Mouse (Mus musculus): Measurements from ENCODE around the gene Tctn1. TPM values are rescaled to one million over a fixed set of nuclear protein-coding genes. Genes with fewer than 3 reads are reported as not detected.

The Tctn1 gene
- 30.3 and 30.6 TPM in 2 replicates for total RNA-seq (2014; rRNA removed)
- polyA plus RNA-seq (2015; fragmentation: Nextera tagmentation; extraction: Ambion mirVana), result 6.5 TPM in 2 replicates

- peak; percentile 98 for ATAC-seq
- 0 out of 2 replicates have a peak, but pooled peaks cover 2% of the 10 kb centered on the region for H3K36me3 ChIP-seq (ENCODE audit: insufficient read depth, low read length)
- no peaks in the 10 kb centered on the region; the same call in 1 of the 2 replicates for H3K4me1 ChIP-seq (ENCODE audit: insufficient read depth, low read length)
- no peak for TF ChIP-seq CTCF (IDR thresholded peaks at IDR 0.05; ENCODE audit: low read depth)
- H3K9ac ChIP-seq (replicated peaks; ENCODE audit: low read length), result peak within 1 kb of the TSS; percentile 84
- H3K4me3 ChIP-seq (ENCODE audit: low read length), result peak within 1 kb of the TSS; percentile 80
- H3K27ac ChIP-seq, result peak within 1 kb of the TSS; percentile 70
- 1% methylated on average over 49 of the region's 49 CpGs for WGBS
- peak; percentile 98 for DNase-seq (ENCODE audit: low spot score)
- H3K27me3 ChIP-seq (ENCODE audit: insufficient read depth, low read length), result no peaks in the 10 kb centered on the region
- peak within 1 kb of the TSS; percentile 85 for H3K4me2 ChIP-seq (ENCODE audit: low read depth, low read length)
- H3K9me3 ChIP-seq (ENCODE audit: low read length), result no peaks in the 10 kb centered on the region
Measured at GRCm38 (mm10) chr5:122263933-122264905, at the start of gene Tctn1. Gene Tctn1 (minus strand): TSS chr5:122264460.

- Histone ChIP-seq H3K9ac (replicated peaks; ENCODE audit: low read length) (no peak overlapping the region), H3K36me3 (ENCODE audit: insufficient read depth, low read length) (peaks cover 2% of the 10 kb centered on the region; the same call in 1 of the 2 replicates), H3K27ac (peak overlapping the region; percentile 6; the same call in 1 of the 2 replicates), H3K27me3 (ENCODE audit: insufficient read depth, low read length) (no peaks in the 10 kb centered on the region), H3K4me3 (ENCODE audit: low read length) (no peak overlapping the region), H3K4me1 (ENCODE audit: insufficient read depth, low read length) (peaks cover 8% of the 10 kb centered on the region), H3K9me3 (ENCODE audit: low read length) (no peaks in the 10 kb centered on the region), H3K4me2 (ENCODE audit: low read depth, low read length) (no peak overlapping the region)
- DNase-seq (ENCODE audit: low spot score) (no peak), ATAC-seq (no peak)
- 84% methylated on average over 17 of the region's 17 CpGs for WGBS
- no peak for TF ChIP-seq CTCF (IDR thresholded peaks at IDR 0.05; ENCODE audit: low read depth)
Measured at GRCm38 (mm10) chr5:122312942-122313684, 48.9 kb upstream of the Tctn1 start.

GRCm38 (mm10) chr5:122312346-122312745 is 48.1 kb upstream of the Tctn1 start:
- TF ChIP-seq CTCF (IDR thresholded peaks at IDR 0.05; ENCODE audit: low read depth), result no peak
- 77% methylated on average over 4 of the region's 4 CpGs for WGBS
- Histone ChIP-seq H3K27ac (peak overlapping the region; percentile 6; the same call in 1 of the 2 replicates), H3K9me3 (ENCODE audit: low read length) (no peaks in the 10 kb centered on the region), H3K36me3 (ENCODE audit: insufficient read depth, low read length) (peaks cover 5% of the 10 kb centered on the region; the same call in 1 of the 2 replicates), H3K27me3 (ENCODE audit: insufficient read depth, low read length) (no peaks in the 10 kb centered on the region), H3K4me2 (ENCODE audit: low read depth, low read length) (no peak overlapping the region), H3K4me3 (ENCODE audit: low read length) (no peak overlapping the region), H3K4me1 (ENCODE audit: insufficient read depth, low read length) (peaks cover 8% of the 10 kb centered on the region), H3K9ac (replicated peaks; ENCODE audit: low read length) (no peak overlapping the region)
- ATAC-seq (no peak), DNase-seq (ENCODE audit: low spot score) (no peak)

GRCm38 (mm10) chr5:122311692-122312091 is 47.4 kb upstream of the Tctn1 start:
- Histone ChIP-seq H3K27me3 (ENCODE audit: insufficient read depth, low read length) (no peaks in the 10 kb centered on the region), H3K4me3 (ENCODE audit: low read length) (no peak overlapping the region), H3K4me1 (ENCODE audit: insufficient read depth, low read length) (peaks cover 8% of the 10 kb centered on the region), H3K4me2 (ENCODE audit: low read depth, low read length) (no peak overlapping the region), H3K9me3 (ENCODE audit: low read length) (no peaks in the 10 kb centered on the region), H3K9ac (replicated peaks; ENCODE audit: low read length) (no peak overlapping the region), H3K27ac (no peak overlapping the region), H3K36me3 (ENCODE audit: insufficient read depth, low read length) (peaks cover 5% of the 10 kb centered on the region; the same call in 1 of the 2 replicates)
- no peak for ATAC-seq
- 54% methylated on average over 7 of the region's 7 CpGs for WGBS
- no peak for DNase-seq (ENCODE audit: low spot score)
- no peak for TF ChIP-seq CTCF (IDR thresholded peaks at IDR 0.05; ENCODE audit: low read depth)

- H3K9me3 ChIP-seq (ENCODE audit: low read length), result no peaks in the 10 kb centered on the region
- no peak overlapping the region for H3K4me3 ChIP-seq (ENCODE audit: low read length)
- TF ChIP-seq CTCF (IDR thresholded peaks at IDR 0.05; ENCODE audit: low read depth), result no peak
- peaks cover 8% of the 10 kb centered on the region for H3K4me1 ChIP-seq (ENCODE audit: insufficient read depth, low read length)
- H3K36me3 ChIP-seq (ENCODE audit: insufficient read depth, low read length), result peaks cover 5% of the 10 kb centered on the region; the same call in 1 of the 2 replicates
- DNase-seq (ENCODE audit: low spot score), result no peak
- H3K27me3 ChIP-seq (ENCODE audit: insufficient read depth, low read length), result no peaks in the 10 kb centered on the region
- H3K9ac ChIP-seq (replicated peaks; ENCODE audit: low read length), result no peak overlapping the region
- WGBS, result 86% methylated on average over 8 of the region's 8 CpGs
- H3K4me2 ChIP-seq (ENCODE audit: low read depth, low read length), result no peak overlapping the region
- no peak overlapping the region for H3K27ac ChIP-seq
- no peak for ATAC-seq
Measured at GRCm38 (mm10) chr5:122310699-122311098, 46.4 kb upstream of the Tctn1 start.

GRCm38 (mm10) chr5:122306536-122306935 is 42.3 kb upstream of the Tctn1 start:
- TF ChIP-seq CTCF (IDR thresholded peaks at IDR 0.05; ENCODE audit: low read depth), result no peak
- Histone ChIP-seq H3K4me2 (ENCODE audit: low read depth, low read length) (no peak overlapping the region), H3K36me3 (ENCODE audit: insufficient read depth, low read length) (peaks cover 5% of the 10 kb centered on the region; the same call in 1 of the 2 replicates), H3K9me3 (ENCODE audit: low read length) (no peaks in the 10 kb centered on the region), H3K27ac (no peak overlapping the region), H3K4me1 (ENCODE audit: insufficient read depth, low read length) (0 out of 2 replicates have a peak, but pooled peaks cover 8% of the 10 kb centered on the region), H3K9ac (replicated peaks; ENCODE audit: low read length) (no peak overlapping the region), H3K4me3 (ENCODE audit: low read length) (no peak overlapping the region), H3K27me3 (ENCODE audit: insufficient read depth, low read length) (no peaks in the 10 kb centered on the region)
- ATAC-seq (no peak), DNase-seq (ENCODE audit: low spot score) (no peak)
- 85% methylated on average over 3 of the region's 3 CpGs for WGBS

All from hindbrain, postnatal 0 days (tissue).